Mouse (Mus musculus) brain, embryonic 14.5 days (tissue): ENCODE results near the gene Izumo1r.

Source experiments
- CTCF ChIP-seq: fragments of 200-500 bp; IDR thresholded peaks from 2 replicates; pipeline ENCODE4 v1.5.1; 2012; ENCODE audit warnings: inconsistent platforms, mild to moderate bottlenecking, moderate library complexity, borderline replicate concordance; ENCODE audit not compliant: insufficient read depth, insufficient read length; ENCODE audit errors: extremely low read depth
- POLR2A ChIP-seq: fragments of 200-500 bp; IDR thresholded peaks from 2 replicates; pipeline ENCODE4 v1.6.1; 2012; ENCODE audit warnings: mild to moderate bottlenecking, inconsistent platforms, borderline replicate concordance; ENCODE audit not compliant: poor library complexity, insufficient read depth, insufficient read length, severe bottlenecking; ENCODE audit errors: extremely low read depth

GRCm38 (mm10) chr9:14918825-14919668 is 15.3 kb upstream of the Izumo1r start:
- TF ChIP-seq CTCF = no peak
- TF ChIP-seq POLR2A = no peak
